Mouse (Mus musculus): Measurements from ENCODE around the gene Fignl2. TPM values are rescaled to one million over a fixed set of nuclear protein-coding genes. Genes with fewer than 3 reads are reported as not detected.

The Fignl2 gene
- polyA plus RNA-seq, 1 experiment = 0.86 TPM

DNA sequence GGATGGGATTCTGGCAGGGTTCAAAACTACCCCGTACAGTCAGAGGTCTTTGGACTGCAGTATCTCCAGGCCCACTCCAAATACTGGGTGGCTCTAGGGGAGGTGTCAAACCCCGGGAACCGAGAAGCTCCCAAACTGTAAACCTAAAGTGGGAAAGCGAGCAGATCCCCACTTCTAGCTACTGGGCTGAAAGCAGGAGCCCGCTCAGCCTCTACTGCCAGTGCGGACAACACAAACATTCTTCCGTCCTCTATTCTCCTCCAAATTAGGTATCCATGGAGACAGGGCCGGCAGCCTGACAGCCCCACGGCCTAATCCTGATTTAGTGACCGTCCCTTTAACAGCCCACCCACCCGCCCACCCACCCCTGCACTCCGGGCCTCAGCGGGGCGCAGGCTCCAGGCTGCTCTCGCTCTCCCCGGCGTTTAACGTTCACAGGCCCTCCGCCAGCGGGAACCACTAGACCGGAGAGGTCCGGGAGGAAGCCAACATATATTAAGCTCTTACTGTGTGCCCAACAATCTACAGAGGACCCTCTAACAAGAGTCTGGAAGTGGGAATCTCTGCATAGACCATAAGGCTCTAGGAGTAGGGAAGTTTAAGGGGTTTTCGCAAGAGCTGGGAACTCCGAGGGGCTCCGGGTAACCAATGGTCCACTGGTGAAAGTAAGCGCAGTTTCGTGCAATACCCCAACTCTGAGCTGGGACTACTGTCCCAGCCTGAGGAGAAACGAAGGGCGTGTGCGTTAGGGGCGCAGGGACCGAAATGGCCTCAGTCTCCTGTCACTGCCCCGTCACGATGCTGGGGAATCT is 1.2 kb downstream of the Fignl2 start:
- no peaks in the 10 kb centered on the region for H3K36me3 ChIP-seq (ENCODE audit: control insufficient read depth, insufficient read depth, low read length)
- WGBS = 13% methylated on average over 34 of the region's 34 CpGs
- no peak for DNase-seq
- H3K27me3 ChIP-seq (ENCODE audit: control insufficient read depth, insufficient read depth, low read length) = peaks cover 14% of the 10 kb centered on the region
- TF ChIP-seq CTCF (IDR thresholded peaks at IDR 0.05; ENCODE audit: borderline replicate concordance, control insufficient read depth, extremely low read depth, insufficient read depth, low read length, poor library complexity) (no peak), POLR2A (IDR thresholded peaks at IDR 0.05; ENCODE audit: control insufficient read depth, extremely low read depth, insufficient read depth, low read length, poor library complexity) (no peak)
- H3K4me1 ChIP-seq (replicated peaks; ENCODE audit: control insufficient read depth, insufficient read depth, low read length) = no peaks in the 10 kb centered on the region
- no peak overlapping the region for H3K4me3 ChIP-seq (ENCODE audit: control insufficient read depth, insufficient read depth, low read length)
- H3K27ac ChIP-seq (ENCODE audit: control insufficient read depth, insufficient read depth, low read length) = no peak overlapping the region

DNA sequence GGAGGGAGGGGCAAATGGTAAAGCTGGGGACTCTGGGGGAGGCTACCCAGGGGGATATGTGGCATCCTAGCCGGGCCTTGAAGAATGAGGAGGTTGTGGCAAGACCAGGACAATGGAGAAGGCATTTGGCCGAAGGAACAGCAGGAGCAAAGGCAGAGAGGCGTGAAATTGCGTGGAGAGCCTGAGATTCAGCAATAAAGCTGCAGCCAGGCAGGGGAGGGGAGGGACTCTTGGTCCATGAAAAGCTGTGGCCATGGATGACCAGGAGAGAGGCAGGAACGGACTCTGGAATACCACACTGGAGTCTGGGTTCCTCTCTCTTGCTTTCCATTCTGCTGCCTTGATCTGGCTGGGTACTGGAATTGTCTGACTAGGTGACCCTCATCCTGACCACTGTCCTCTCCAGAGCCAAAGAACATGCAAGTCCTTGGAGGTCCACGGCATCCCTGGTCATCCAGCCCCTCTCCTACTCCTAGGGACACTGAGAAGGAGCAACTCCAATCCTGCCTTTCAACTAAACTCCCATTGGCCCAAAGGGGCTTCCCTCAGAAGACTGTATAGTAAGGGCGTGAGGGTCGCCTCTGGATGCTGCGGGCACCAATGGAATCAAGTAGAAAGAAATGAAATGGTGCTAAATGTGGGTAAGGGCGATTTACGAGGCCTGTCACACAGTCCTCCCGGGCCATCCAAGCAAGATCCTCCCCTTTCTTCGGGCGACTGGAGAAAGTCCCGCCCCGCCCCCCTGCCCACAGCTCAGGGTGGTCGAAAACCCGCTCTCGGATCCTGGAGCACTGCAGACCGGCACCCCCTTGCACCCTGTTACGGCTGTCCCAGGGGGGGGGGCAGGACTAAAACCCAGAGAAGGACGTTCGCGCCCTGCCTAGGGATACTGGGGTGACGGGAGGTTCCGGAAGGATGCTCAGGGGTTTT is 2.0 kb downstream of the Fignl2 start:
- DNase-seq = no peak
- TF ChIP-seq CTCF (IDR thresholded peaks at IDR 0.05; ENCODE audit: borderline replicate concordance, control insufficient read depth, extremely low read depth, insufficient read depth, low read length, poor library complexity) (no peak), POLR2A (IDR thresholded peaks at IDR 0.05; ENCODE audit: control insufficient read depth, extremely low read depth, insufficient read depth, low read length, poor library complexity) (no peak)

DNA sequence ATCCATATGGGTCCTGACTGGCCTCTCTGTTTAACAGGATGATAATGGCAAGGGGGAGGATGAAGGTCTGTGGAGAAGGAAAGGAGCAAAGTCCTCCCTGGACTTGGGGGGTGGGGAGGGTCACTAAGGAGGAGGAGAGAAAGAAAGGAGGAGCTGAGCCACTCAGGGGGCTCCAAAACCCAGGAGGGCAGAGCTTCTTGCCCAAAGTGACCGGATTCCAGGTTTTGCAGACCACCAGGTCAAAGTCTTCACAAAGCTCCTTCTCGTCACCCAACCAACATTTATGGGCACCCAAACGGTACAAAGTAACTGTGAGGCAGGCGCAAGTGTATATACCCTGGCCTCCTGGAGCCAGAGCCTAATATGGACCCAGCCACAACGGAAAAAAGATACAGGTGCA is 2.7 kb downstream of the Fignl2 start:
- no peaks in the 10 kb centered on the region for H3K4me1 ChIP-seq (replicated peaks; ENCODE audit: control insufficient read depth, insufficient read depth, low read length)
- TF ChIP-seq CTCF (IDR thresholded peaks at IDR 0.05; ENCODE audit: borderline replicate concordance, control insufficient read depth, extremely low read depth, insufficient read depth, low read length, poor library complexity) (no peak), POLR2A (IDR thresholded peaks at IDR 0.05; ENCODE audit: control insufficient read depth, extremely low read depth, insufficient read depth, low read length, poor library complexity) (no peak)
- DNase-seq = no peak
- peaks cover 14% of the 10 kb centered on the region for H3K27me3 ChIP-seq (ENCODE audit: control insufficient read depth, insufficient read depth, low read length)
- no peak overlapping the region for H3K4me3 ChIP-seq (ENCODE audit: control insufficient read depth, insufficient read depth, low read length)
- 74% methylated on average over 5 of the region's 5 CpGs for WGBS
- no peaks in the 10 kb centered on the region for H3K36me3 ChIP-seq (ENCODE audit: control insufficient read depth, insufficient read depth, low read length)
- H3K27ac ChIP-seq (ENCODE audit: control insufficient read depth, insufficient read depth, low read length) = no peak overlapping the region

More for the DNA sequence above, 2.0 kb downstream of the Fignl2 start:
- 31% methylated on average over 26 of the region's 26 CpGs for whole genome bisulfite sequencing
- H3K4me3 ChIP-seq (ENCODE audit: control insufficient read depth, insufficient read depth, low read length) = no peak overlapping the region
- no peaks in the 10 kb centered on the region for H3K36me3 ChIP-seq (ENCODE audit: control insufficient read depth, insufficient read depth, low read length)
- H3K27ac ChIP-seq (ENCODE audit: control insufficient read depth, insufficient read depth, low read length) = no peak overlapping the region
- no peaks in the 10 kb centered on the region for H3K4me1 ChIP-seq (replicated peaks; ENCODE audit: control insufficient read depth, insufficient read depth, low read length)
- H3K27me3 ChIP-seq (ENCODE audit: control insufficient read depth, insufficient read depth, low read length) = peaks cover 14% of the 10 kb centered on the region

DNA sequence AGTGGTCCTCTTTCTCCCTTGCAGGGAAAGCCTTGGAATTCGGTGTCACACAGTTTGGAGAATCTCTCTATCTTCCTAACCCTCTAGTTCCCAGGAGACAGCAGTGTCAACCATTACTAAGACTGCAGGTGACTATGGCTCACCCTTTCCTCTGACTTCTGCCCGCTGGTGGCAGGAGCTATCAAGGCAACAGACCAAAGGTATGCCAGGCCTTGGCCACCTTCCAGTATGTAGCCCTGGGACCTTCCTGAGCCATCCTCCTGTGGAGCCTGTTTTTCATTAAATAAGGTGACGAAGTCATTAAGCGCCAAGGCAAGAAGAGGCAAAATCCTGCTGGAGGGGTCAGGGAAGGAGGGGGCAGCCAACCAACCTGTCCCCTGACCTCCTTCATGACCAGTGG is 3.2 kb downstream of the Fignl2 start:
- no peak overlapping the region for H3K4me3 ChIP-seq (ENCODE audit: control insufficient read depth, insufficient read depth, low read length)
- peaks cover 14% of the 10 kb centered on the region for H3K27me3 ChIP-seq (ENCODE audit: control insufficient read depth, insufficient read depth, low read length)
- H3K27ac ChIP-seq (ENCODE audit: control insufficient read depth, insufficient read depth, low read length) = no peak overlapping the region
- no peaks in the 10 kb centered on the region for H3K36me3 ChIP-seq (ENCODE audit: control insufficient read depth, insufficient read depth, low read length)
- H3K4me1 ChIP-seq (replicated peaks; ENCODE audit: control insufficient read depth, insufficient read depth, low read length) = no peaks in the 10 kb centered on the region
- 85% methylated on average over 4 of the region's 4 CpGs for WGBS
- DNase-seq = no peak
- TF ChIP-seq POLR2A (IDR thresholded peaks at IDR 0.05; ENCODE audit: control insufficient read depth, extremely low read depth, insufficient read depth, low read length, poor library complexity) = no peak

DNA sequence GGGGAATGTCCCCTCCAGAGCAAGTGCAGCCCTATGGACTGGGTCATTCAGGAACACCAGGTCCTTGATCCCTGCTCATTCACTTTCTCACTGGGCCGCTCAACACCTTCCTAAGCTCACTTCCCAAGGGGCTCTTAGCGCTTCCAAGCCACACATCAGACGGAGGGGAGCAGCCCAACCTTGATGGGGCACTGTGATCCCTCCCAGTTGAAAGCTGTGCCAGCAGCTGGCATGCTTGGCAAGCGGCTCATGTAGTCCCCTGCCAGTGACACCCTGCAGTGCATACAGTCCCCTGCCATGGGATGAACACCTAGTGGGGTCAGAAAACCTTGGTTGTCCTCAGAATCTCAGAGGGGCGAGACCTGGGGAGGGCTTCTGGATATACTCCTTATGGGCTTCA is 4.3 kb downstream of the Fignl2 start:
- H3K4me1 ChIP-seq (replicated peaks; ENCODE audit: control insufficient read depth, insufficient read depth, low read length) = no peaks in the 10 kb centered on the region
- no peak for TF ChIP-seq CTCF (IDR thresholded peaks at IDR 0.05; ENCODE audit: borderline replicate concordance, control insufficient read depth, extremely low read depth, insufficient read depth, low read length, poor library complexity)
- TF ChIP-seq POLR2A (IDR thresholded peaks at IDR 0.05; ENCODE audit: control insufficient read depth, extremely low read depth, insufficient read depth, low read length, poor library complexity) = no peak
- no peaks in the 10 kb centered on the region for H3K36me3 ChIP-seq (ENCODE audit: control insufficient read depth, insufficient read depth, low read length)
- no peak overlapping the region for H3K27ac ChIP-seq (ENCODE audit: control insufficient read depth, insufficient read depth, low read length)
- no peak overlapping the region for H3K4me3 ChIP-seq (ENCODE audit: control insufficient read depth, insufficient read depth, low read length)
- peaks cover 10% of the 10 kb centered on the region; the same call in 1 of the 2 replicates for H3K27me3 ChIP-seq (ENCODE audit: control insufficient read depth, insufficient read depth, low read length)
- DNase-seq = no peak
- WGBS = 93% methylated on average over 5 of the region's 5 CpGs

DNA sequence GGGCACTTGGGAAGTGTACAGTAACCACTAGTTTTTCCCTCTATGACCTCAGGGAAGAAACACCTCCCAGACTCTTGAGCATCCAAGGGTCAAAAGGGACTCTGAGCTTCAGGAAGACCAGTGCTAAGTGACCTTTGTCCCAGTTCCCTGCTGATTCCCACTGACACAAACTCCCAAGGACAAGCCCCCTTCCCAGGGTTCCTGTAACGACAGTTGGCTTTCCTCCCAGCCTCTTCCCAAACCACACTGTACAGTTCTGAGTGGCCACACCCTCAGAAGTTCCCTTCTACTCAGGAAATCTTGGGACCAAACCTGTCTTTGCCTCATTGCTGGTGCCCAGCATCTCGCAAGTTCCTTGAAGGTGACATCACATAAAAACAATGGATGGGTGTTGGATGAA is 5.6 kb downstream of the Fignl2 start:
- no peak for DNase-seq
- no peaks in the 10 kb centered on the region for H3K36me3 ChIP-seq (ENCODE audit: control insufficient read depth, insufficient read depth, low read length)
- H3K27ac ChIP-seq (ENCODE audit: control insufficient read depth, insufficient read depth, low read length) = no peak overlapping the region
- TF ChIP-seq CTCF (IDR thresholded peaks at IDR 0.05; ENCODE audit: borderline replicate concordance, control insufficient read depth, extremely low read depth, insufficient read depth, low read length, poor library complexity) (no peak), POLR2A (IDR thresholded peaks at IDR 0.05; ENCODE audit: control insufficient read depth, extremely low read depth, insufficient read depth, low read length, poor library complexity) (no peak)
- H3K4me3 ChIP-seq (ENCODE audit: control insufficient read depth, insufficient read depth, low read length) = no peak overlapping the region
- 81% methylated on average over 2 of the region's 2 CpGs for WGBS
- peaks cover 6% of the 10 kb centered on the region; the same call in 1 of the 2 replicates for H3K27me3 ChIP-seq (ENCODE audit: control insufficient read depth, insufficient read depth, low read length)
- no peaks in the 10 kb centered on the region for H3K4me1 ChIP-seq (replicated peaks; ENCODE audit: control insufficient read depth, insufficient read depth, low read length)
